Mouse (Mus musculus) cerebellum, adult 9-11 months (tissue): ENCODE results near the gene Pkp1.
A peak's percentile ranks its signal among the peaks of the same experiment; 100 is the strongest.

Source experiments
- DNase-seq: peaks from one replicate; pipeline ENCODE4 v3.0.0; 2022

Pkp1 gene

DNA sequence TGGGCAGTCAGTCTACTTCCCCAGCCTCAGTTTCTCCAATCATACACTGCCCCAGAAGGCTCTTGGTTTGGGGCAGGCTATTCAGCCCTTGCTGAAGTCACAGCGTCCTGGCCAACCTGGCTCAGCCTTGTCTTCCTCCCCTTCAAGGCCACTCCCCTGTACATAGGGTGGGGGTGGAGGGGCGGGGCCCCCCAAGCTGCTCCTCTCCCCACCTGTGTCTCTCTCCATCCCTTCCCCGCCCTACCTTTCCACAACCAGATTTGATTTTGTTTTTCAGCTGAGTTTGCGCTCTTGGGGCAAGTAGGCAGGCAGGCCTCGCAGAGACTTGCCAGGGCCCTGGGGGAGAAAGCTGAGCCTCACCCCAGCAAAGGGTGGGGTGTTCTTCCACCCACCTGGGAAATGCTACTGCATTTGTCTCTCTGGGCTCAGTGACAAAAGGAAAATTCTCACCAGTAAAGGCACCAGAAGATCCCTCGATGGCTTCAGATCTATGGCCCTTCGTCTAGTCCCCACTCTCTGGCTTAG, 19.0 kb downstream of the Pkp1 start:
- no peak for DNase-seq

DNA sequence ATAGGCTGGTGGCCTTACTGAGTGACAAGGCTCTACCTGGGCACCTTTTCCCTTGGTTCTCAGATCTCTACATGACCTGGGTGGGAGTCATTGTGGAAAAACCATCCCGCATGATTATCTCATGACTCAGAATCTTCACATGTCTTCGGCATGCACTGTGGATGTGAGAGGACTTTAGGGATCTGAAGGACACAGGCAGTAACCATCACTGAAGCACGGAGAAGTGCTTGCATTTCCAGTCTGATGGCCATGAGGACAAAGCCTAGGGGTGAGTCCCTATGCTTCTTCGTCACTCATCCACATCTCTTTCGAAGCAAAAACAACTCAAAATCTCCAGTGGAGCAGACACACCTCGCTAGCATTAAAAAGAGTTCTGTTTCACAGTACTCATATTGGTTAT, 19.7 kb downstream of the Pkp1 start:
- DNase-seq, result no peak

DNA sequence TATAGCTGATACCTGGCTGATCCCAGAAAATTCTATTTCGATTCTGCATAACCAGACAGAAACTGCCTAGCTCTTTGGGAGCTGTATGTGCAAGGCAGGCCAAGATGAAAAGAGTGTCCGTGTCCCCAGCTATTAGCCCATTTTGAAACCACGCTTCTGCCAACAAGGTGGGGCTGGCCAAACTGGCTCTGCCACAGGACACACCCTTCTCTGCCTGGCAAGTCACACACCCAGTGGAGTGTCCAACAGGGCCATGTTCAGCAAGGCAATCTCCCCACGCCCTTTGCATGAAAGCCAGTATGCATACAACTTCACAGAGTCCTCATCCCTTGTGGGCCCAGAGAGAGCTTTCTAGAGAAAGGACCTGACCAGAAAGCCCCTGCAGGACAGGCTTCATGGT, 23.6 kb downstream of the Pkp1 start:
- DNase-seq, result no peak

DNA sequence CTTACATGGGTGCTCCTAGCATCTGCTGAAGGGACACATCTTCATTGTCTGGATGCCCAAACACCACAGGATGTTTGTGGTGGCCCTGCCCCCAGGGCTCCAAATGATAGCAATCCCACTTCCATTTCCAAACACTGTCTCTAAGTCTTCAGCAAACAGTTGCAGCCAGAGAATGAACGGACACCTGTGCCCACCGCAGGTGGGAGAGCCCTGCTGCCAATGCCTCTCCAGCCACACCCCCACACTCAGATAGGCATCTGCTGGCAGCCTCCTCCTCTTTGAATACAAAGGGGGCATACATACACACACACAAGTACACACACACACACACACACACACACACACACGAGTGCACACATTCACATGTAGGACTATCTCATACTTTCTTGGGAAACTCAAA, 25.6 kb downstream of the Pkp1 start:
- DNase-seq, result peak; percentile 38

DNA sequence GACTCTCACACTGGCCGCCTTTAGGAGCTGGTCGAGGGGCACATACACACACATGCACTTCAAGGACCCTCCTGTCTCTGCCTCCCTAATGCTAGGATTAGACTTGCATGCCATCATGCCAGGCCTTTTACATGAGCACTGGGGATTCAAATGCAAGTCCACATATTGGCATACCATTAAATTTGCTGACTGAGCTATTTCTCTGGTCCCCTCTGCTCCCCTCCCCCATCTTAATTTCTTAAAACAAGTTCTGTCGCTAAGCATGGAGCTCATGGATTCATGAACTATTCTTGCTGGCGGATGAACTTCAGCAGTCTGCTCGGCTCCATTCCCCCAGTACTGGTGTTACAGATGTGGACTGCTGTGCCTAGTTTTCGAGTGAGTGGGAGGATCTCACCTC, 26.2 kb downstream of the Pkp1 start:
- no peak for DNase-seq

DNA sequence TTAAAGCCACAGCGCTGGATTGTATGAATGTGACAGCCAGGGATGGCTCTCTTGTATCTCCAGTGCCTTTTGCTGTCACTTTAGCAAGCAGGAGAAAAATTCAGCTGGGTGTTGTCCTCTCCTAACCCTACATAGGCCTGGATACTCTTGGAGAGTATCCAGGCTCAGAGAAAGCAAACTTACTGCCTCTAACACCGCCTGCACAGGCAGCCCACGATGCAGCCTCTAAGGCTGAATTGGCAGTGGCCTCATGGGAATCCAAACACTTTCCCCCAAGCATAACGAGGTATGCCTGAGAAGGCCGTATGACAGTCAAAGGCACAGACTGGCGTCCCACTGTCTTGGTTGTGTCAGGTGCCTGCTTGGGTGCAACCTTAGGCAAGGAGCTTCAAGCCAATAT, 26.8 kb downstream of the Pkp1 start:
- no peak for DNase-seq

DNA sequence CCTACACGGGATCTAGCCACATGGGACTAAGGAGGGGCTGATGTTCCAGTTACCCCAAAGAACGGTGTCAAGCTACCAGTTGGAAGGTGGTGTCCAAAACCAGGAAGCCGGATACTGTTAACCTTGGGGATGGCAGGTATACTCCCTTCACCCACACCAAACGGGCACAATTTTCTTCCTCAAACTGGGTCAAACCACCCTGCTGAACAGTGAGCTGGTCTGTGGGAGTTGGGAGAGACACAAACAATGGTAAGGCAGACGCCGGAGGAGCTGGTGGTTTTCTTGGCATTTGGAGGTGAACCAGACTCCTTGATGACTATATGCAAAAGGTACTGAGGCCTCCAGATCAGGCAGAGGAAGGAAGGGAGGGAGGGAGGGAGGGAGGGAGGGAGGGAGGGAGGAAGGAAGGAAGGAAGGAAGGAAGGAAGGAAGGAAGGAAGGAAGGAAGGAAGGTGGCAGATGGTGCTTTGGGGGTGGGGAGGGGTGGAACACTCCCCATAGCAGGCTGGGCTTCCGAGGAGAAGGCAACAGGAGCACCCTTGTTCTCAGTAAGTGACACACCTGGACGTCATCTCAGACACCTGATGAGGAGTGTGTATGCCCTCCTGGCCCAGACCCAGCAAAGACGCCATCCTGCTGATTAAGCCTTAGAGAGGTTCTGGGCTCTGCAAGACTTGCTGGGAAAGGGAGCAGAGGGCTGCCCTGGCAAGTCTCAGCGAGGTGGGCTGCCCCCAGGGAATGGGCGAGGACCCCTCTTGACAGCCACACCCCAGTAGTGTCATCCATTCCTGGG, 27.4 kb downstream of the Pkp1 start:
- DNase-seq, result no peak

DNA sequence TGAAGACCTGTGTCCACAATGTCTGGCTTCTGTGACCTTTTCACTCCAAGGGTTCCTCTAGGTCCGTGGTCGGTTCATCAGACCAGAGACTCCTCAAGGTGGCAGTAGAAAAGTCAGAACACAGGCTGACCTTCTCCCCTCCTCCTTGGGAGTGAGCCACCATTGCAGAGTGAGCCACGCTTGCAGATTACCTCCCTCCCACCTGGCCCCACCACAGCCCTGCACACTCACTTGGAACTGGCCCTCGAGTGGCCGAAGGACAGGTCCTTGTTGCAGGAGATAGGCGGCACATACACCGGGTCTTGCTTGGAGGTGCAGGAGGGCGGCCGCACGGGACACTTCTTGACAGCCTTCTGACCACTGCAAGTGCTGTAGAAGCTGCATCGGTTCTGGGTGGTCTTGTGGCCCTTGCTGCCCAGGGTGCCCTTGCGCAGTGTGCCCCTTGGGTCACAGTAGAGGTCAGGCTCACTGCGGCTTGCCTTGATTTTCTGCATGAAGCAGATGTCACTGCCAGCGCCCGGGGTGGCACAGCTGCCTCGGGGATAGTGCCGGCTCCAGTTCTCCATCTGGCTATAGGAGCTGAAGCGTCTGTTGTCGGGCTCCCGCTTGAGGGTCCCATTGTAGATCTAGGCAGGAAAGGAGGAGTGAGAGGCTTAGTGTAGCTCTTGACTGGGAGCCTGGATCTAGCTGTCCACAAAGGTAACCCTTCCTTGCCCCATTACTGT, 29.4 kb downstream of the Pkp1 start:
- no peak for DNase-seq

DNA sequence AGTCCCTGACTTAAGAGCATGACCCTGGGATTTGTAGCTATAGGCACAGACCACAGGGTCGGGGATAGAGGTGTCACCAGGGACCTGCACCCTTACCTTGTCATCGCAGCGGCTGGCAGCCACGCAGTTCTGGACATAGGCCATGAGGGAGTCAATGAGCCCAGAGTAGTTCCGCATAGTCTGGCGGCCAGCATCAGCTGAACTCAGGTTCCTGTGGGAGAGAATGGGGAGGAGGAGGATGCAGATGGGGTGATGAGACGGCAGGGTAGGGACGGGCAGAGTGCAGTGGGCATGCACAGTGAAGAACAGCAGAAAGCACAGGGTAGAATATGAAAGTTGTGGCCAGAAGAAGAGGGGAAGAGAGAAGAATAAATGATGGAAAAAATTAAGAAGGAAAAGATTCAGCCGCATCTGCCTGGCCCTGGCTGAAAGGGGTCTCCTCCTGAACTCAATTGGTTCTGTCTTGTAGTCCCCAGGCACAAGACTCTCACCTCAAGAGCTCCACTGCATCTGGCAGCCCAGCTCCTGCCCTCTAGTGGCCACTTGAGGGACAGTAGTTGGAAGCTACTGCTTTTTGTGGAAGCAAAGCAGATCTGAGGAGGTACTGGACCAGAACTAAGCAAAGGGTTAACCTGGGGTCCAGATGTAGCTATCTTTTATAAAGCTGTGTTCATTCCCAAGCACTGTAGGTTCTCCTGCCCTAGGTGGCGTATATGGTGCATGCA, 36.5 kb downstream of the Pkp1 start:
- peak; percentile 19 for DNase-seq

DNA sequence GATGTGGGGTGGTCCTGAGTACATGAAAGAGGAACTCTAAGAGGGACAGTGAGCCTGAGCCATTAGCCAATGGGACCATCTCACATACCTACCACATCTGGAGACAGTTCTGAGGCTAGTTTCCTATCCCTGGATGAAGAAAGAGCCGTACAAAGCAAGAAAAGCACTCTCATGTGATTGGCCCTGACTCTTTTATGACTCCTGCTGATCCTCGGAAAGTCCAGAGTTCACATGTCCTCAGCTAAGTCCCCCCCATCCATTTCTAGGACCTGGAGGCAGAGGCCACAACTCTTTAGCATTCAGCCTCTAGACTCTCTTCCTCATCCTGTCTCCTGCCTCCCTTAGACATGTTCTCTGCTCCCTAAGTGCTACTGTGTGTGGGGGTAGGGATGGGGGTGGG, 41.8 kb downstream of the Pkp1 start:
- DNase-seq, result no peak

DNA sequence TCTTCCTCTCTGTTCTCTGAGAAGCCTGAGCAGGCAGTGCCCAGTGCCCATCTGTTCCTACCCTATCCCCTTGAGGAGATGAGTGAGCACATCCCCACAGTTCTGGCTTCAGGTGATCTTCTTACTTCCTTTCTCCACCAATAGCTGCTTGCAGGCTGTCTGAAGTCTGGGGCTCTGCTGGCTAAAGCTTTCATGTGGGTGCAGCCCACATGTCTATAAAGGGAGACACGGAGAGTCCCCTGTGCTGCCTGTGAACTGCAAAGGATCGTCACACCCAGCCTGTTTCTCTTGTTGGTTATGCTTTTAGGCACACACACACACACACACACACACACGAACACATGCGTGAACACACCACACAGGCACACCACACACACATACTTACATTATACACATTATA, 46.0 kb downstream of the Pkp1 start:
- no peak for DNase-seq

DNA sequence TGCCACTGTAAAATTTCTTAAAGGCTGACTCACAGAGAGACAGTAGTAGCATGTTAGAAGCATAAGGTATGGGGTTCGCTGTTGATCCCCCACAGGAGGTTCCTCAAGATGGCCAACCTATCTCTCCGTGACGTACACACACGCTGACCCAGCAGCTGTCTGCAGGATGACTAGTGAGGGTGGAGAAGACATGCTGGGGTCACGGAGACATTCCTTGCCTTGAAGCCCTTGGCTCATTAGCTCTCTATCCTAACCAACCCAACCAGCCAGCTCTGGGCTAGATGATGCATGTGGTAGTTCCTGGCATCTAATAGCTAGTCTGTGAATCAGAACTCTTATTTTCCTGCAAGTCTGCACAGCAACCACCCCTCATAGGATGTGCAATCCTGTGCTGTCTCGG, 50.4 kb downstream of the Pkp1 start:
- no peak for DNase-seq

DNA sequence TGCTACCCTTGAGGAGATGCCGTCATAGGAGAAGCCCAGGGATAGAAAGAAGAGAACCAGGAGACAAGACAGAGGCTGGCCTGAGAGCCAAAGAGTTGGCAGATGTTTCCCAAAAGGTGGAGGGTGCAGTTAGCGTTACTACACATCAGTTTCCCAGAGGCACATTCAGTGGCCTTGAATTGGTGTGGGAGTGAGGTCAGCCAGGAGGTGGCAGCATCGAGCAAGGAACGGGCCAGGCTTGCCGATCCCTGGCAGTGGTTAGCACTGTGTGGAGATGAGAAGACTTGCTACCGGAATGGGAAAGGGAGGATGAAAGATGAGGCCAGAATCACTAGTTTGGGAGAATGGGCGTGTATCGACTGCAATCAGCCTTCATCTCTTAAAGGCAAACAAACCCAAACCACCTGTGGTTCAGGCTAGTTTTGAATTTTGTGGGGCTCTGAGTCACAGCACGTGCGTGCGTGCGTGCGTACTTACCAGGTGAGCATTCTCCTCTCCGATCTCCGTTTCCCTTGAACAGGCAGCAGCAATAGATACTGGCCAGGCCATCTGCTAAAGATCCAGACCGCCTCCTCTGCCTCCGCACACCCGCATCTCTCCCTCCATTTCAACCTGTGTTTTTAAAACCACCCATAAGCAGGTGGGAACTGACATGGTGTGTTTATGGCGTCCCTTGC, 53.4 kb downstream of the Pkp1 start:
- peak; percentile 64 for DNase-seq

DNA sequence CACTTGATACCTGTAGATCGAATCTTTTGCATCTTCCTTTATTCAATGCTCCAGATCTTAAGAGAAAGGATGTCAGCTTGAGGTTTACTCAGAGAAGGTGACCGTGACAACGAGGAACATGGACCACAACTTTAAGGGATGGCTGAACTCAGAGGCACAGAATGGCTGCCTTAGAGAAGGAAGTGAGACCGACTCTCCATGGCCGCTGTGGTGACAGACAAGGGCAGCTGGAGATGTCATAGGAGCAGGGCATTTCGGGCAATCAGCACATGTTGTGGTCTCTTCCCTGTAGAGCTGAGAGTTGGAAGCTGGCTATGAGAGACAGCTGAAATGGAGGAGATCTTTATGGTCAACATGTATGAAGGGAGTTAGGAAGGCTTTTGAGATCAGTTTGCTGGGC, 54.2 kb downstream of the Pkp1 start:
- DNase-seq, result no peak

DNA sequence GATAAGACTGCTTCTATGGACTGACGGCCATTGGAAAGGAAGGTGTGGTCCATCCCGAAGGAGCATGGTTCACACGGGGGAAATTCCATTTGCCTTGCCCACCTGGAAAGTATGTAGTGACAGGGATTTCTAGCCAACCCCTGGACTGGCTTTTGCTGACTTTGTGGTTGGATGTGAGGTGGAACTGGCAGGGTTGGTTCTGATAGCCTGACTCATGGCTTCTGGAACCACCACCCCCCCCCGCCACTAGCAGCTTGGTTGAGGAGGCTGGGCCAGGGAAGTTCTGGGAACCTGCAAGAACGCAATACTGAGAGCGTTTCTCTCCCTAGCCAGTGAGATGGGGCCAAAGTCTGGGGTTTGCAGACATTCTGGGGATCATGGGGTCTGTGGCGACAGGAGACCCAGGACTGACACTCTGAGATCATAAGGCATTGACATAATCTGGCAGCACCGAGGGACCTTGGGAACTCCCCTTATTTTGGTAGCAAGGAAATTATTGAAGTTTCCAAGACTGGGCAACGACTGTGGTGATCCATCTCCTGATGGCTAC, 55.1 kb downstream of the Pkp1 start:
- DNase-seq, result no peak

DNA sequence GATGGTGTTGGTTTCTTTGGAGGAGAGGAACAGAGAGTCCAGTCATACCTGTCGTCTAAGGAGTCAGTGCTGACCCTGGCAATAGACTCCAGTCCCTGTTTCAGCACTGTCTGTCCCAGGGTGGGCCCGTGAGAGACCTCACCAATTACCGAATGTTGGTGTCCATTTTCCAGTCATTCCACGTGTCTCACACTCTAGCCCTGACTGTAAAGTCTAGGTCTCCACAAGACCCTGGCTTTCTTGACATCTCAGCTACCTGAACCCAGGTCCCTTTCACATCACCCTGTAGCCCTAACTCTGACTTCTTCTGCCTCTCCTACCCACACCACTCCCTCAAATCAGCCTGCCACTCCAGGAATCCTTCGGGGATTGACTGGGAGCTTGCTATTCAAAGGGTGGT, 56.4 kb downstream of the Pkp1 start:
- no peak for DNase-seq

DNA sequence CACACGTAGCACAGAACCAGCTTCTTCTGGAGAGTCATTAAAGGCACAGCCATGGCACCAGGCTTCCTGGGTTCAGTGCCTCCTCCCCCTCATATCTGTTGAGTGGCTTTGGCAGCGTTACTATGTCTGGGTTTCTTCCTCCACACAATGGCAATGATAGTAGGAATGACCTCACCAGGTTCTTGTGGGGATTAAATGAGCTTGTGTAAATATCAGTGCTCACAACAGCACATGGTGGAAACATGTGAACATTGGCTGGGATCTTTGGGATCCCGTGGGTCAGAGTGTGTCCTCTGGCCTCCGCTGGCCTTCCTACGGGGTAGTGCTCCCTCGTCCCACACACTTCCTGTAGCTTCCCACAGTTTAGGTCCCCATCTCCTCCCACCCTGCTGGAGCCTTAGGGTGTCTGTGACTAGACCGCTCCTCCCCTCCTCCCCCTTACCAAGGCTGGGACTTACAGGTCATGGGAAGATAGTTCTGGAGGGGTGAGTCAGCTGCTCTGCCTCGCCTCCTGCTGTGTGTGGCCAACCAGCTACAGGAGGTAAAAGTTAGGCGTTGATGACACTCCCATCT, 56.9 kb downstream of the Pkp1 start:
- no peak for DNase-seq

DNA sequence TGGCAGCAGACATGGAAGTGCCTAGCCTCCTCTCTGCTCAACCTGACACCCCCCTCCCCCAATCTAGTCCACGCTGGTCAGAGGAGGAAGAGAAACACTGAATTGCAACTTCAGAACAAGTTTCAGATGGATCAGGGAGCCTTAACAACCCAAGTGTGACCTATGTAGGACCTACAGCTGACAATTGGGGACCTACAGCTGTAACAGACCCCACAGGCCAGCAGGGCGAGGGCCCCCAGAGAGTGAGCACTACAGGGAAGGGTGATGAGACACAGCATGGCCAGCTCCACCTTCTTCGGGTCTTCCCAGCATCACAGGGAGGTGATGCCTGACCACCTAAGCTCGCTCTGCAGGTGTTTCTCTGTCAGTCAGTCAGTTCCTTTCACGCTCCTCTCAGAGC, 57.9 kb downstream of the Pkp1 start:
- no peak for DNase-seq

DNA sequence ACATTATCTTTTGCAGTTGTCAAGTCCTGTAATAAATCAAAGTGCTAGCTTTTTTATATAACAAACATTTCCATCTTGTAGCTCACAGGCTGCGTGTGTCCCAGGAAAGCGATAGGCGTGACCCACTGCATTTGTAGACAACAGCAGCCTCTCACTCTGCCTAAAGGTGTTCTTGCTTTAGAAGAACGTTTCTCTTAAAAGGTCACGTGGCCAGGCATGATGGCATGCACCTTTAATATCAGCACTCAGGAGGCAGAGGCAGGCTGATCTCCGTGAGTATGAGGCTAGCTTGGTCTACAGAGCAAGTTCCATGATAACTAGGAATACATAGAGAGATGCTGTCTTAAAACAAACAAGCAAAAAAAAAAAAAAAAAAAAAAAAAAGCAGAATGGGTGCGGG, 60.5 kb downstream of the Pkp1 start:
- DNase-seq, result no peak

DNA sequence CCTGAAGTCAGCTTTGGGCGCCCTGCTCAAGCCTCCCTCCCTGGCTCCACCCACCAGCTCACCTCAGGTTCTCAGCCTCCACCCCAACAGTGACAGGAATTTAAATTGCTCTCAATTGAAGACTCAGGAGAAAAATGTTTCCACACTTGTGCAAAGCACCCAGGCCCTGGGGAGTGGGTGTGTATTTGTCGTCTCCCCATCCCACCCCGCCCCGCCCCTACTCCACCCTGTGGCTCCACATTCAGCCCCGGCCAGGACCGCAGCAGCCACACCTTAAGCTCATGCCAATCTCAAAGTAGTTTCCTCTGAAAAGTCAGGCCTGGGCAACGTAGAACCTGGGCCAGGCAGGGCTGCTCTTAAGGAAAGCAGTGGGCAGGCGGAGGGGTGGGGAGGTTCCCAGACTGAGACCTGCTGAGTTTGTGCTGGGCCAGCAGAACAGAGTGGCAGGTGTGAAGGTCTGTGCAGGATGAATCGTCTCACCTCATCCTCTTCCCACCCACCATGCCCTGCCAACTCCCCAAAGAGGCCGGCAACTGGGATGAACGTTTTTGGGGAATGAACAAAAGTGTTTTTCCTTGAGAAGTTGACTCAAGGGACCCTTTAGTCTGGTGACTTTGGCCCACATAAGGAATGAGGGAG, 61.8 kb downstream of the Pkp1 start:
- no peak for DNase-seq

DNA sequence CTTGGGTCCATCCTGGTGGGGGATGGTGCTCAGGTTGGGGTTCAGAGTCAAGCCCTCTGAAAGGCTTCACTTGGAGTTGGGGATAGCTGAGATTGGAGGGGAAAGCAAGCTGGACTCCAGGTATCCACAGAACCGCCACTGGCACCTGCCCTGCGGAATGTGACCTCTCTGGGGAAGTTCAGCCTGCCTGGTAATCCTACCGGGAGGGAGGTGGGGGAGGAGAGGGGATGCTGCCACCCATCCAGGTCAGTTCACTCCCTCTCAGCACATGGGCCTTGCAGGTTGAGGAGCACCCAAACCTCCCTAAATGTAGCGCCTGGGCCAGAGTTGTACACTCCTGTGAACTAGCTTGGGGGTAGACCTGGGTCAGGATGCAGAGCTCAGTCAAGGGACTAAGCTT, 62.9 kb downstream of the Pkp1 start:
- DNase-seq, result no peak

DNA sequence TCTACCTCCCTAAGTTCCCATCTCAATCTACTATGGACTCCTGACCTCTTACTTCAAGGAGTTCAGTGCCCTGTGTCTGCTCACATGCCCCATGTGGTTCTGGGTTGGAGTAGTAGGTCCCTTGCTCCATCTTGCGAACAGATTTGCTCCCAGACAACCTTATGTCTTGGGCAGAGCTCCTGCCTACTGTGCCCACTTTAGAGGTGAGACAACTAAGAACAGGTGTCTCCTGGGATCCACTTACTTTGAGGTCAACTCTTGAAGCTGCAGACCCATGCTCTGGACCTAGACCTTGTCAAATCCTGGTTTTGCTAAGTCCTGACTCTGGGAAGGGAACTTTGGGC, 63.7 kb downstream of the Pkp1 start:
- DNase-seq, result no peak
